Mouse (Mus musculus) G1E (cell line): ENCODE results near the gene Phactr3. TPM values are rescaled to one million over a fixed set of nuclear protein-coding genes. Genes with fewer than 3 reads are reported as not detected.

Experiments used
- ATAC-seq: 2 replicates; pipeline ENCODE4 v1.8.0; 2016; ENCODE audit warnings: mild to moderate bottlenecking; ENCODE audit not compliant: insufficient number of reproducible peaks, poor library complexity, low FRiP score, severe bottlenecking; ENCODE audit errors: extremely low read depth
- DNase-seq: peaks from one replicate; pipeline ENCODE4 v3.0.0; 2012; ENCODE audit warnings: low spot score
- H3K27me3 ChIP-seq: 2 replicates; pipeline ENCODE4 v1.6.1; 2012; ENCODE audit warnings: mild to moderate bottlenecking, low read length, inconsistent platforms; ENCODE audit not compliant: insufficient read depth
- H3K36me3 ChIP-seq: replicated peaks from 2 replicates; pipeline ENCODE3; 2012; ENCODE audit warnings: mild to moderate bottlenecking, inconsistent platforms
- H3K4me1 ChIP-seq: 2 replicates; pipeline ENCODE4 v1.6.1; 2012; ENCODE audit warnings: low read depth, low read length, inconsistent platforms, mixed read lengths; ENCODE audit not compliant: insufficient read depth
- H3K4me3 ChIP-seq: 2 replicates; pipeline ENCODE4 v1.5.1; 2012; ENCODE audit warnings: low read depth, mild to moderate bottlenecking, inconsistent platforms, low read length, moderate library complexity, mixed read lengths
- H3K9me3 ChIP-seq: replicated peaks from 2 replicates; pipeline ENCODE4 v1.6.1; 2012; ENCODE audit warnings: inconsistent platforms
- CTCF ChIP-seq: IDR thresholded peaks from 2 replicates; pipeline ENCODE4 v1.5.1; 2012; ENCODE audit warnings: low read depth, low read length, inconsistent platforms, mixed read lengths
- GATA1 ChIP-seq: IDR thresholded peaks from 2 replicates; pipeline ENCODE4 v1.6.1; 2012; ENCODE audit warnings: borderline replicate concordance, low read length, inconsistent platforms, mixed read lengths
- GATA2 ChIP-seq: IDR thresholded peaks from 2 replicates; pipeline ENCODE4 v1.6.1; 2012; ENCODE audit warnings: low read depth, low read length, inconsistent platforms, borderline replicate concordance
- POLR2AphosphoS5 ChIP-seq: IDR thresholded peaks from 2 replicates; pipeline ENCODE4 v1.6.1; 2012; ENCODE audit warnings: low read depth, low read length, inconsistent platforms; ENCODE audit not compliant: insufficient replicate concordance
- TAL1 ChIP-seq: conservative IDR thresholded peaks from 2 replicates; pipeline ENCODE4 v1.6.1; 2012; ENCODE audit warnings: low read depth, low read length, inconsistent platforms, mixed read lengths
- polyA plus RNA-seq: library from polyadenylated mRNA; stranded (reverse); fragments of >175 nt; gene quantifications from 2 replicates; pipeline ENCODE4 v1.2.3, GENCODE M21; 2012
- total RNA-seq, 2 experiments: library from RNA; stranded (forward) in 1 of 2; stranded (reverse) in 1 of 2; fragments of 200-1000 nt in 1 of 2; fragments of >200 nt in 1 of 2; fragmentation: Nextera tagmentation in 1 of 2; gene quantifications; 2 replicates each; pipeline ENCODE4 v1.2.3; 2014 to 2017

Phactr3 gene
- total and polyA plus RNA-seq, 3 experiments = 0.05 TPM; not detected in 2

DNA sequence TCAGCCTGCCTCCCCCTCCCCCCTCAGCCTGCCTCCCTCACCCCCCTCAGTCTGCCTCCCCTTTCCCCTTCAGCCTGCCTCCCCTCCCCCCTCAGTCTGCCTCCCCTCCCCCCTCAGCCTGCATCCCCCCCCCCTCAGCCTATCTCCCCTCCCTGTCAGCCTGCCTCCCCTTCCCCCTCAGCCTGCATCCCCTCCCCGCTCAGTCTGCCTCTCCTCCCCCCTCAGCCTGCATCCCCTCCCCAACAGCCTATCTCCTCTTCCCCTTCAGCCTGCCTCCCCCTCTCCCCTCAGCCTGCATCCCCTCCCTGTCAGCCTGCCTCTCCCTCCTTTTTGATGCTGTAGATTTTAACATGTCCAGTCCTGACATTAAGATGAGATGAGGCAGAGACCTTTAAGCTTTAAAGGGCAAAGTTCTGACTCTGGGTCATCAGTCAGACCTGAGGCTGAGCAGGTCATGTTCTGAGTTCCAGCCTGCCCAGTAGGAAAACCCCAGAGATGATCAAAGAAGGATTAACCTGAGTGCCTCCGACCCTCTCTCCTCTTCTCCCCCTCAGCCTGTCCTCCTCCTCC lies 139.3 kb downstream of the Phactr3 start:
- no peak for DNase-seq
- H3K4me1 ChIP-seq = no peaks in the 10 kb centered on the region
- ATAC-seq = no peak
- no peaks in the 10 kb centered on the region for H3K36me3 ChIP-seq
- H3K4me3 ChIP-seq = no peak overlapping the region
- TF ChIP-seq TAL1 = no peak
- TF ChIP-seq GATA2 = no peak
- TF ChIP-seq POLR2AphosphoS5 = no peak
- TF ChIP-seq CTCF = no peak
- TF ChIP-seq GATA1 = no peak
- H3K9me3 ChIP-seq = peaks cover 88% of the 10 kb centered on the region
- no peaks in the 10 kb centered on the region for H3K27me3 ChIP-seq

DNA sequence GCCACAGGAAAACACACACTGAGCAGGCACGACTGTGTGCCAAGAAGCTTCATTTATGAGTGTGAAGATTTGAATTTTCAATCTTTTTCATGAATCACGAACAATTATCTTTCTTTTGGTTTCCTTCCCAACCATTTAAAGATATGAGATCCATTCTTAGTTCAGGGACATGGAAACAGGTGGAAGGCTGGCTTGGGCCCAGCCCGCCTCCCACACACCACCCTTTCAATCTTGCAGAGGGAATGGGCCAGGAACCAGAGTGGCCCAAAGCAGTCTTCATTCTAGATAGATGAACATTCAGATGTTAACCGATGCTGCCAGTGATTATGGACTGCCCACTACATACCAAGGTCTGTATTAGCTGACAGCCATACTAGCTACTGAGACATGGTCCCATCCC lies 144.3 kb downstream of the Phactr3 start:
- H3K36me3 ChIP-seq = no peaks in the 10 kb centered on the region
- H3K4me3 ChIP-seq = no peak overlapping the region
- peaks cover 94% of the 10 kb centered on the region for H3K9me3 ChIP-seq
- DNase-seq = no peak
- no peak for ATAC-seq
- H3K27me3 ChIP-seq = no peaks in the 10 kb centered on the region
- TF ChIP-seq TAL1 = no peak
- TF ChIP-seq CTCF = no peak
- no peak for TF ChIP-seq GATA2
- no peak for TF ChIP-seq GATA1
- TF ChIP-seq POLR2AphosphoS5 = no peak
- H3K4me1 ChIP-seq = no peaks in the 10 kb centered on the region

DNA sequence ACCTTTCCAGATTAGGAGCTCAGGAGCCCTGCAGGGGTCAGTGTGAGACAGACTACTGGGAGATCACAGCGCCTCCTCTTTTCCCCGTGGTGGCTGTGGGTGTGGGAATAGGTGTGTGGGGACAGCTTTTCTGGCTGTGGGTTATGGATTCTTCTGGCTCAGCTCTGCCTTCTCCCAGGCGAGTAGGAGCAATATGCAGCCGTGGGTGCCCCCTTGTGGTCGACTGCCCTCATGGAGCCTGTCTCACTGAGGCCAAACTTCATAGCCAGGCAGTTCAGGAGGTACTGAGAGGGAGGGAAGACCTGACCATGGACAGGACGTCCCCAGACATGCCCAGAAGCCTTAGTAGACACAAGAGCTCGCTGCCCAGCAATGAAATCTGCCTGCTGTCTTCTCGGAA lies 145.6 kb downstream of the Phactr3 start:
- peaks cover 94% of the 10 kb centered on the region for H3K9me3 ChIP-seq
- no peaks in the 10 kb centered on the region for H3K4me1 ChIP-seq
- no peak overlapping the region for H3K4me3 ChIP-seq
- no peaks in the 10 kb centered on the region for H3K36me3 ChIP-seq
- TF ChIP-seq GATA2 (no peak), POLR2AphosphoS5 (no peak), CTCF (no peak)
- H3K27me3 ChIP-seq = no peaks in the 10 kb centered on the region
- DNase-seq = no peak
- no peak for ATAC-seq

DNA sequence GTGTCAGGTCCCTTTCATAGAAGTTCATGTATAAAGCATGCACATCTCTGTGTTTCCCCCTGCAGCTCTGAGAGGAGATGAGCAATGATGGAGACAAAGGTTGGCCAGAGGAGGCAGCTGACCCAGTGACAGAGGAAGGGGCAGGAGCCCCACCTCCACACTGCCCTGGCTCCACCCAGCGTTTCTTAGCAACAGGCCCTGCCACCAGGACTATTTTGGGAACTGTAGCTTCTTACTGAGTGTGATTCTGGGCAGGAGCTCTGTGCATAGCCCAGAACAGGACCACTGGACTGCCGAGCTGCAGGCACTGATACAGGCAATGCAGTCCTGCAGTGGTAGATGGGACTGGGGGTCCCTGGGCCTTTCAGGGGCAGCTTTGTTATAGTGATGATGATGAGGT lies 146.7 kb downstream of the Phactr3 start:
- Histone ChIP-seq H3K4me3 (no peak overlapping the region), H3K36me3 (no peaks in the 10 kb centered on the region), H3K4me1 (no peaks in the 10 kb centered on the region), H3K9me3 (peaks cover 94% of the 10 kb centered on the region), H3K27me3 (no peaks in the 10 kb centered on the region)
- no peak for ATAC-seq
- TF ChIP-seq CTCF (no peak), TAL1 (no peak), GATA1 (no peak), GATA2 (no peak), POLR2AphosphoS5 (no peak)
- DNase-seq = no peak

DNA sequence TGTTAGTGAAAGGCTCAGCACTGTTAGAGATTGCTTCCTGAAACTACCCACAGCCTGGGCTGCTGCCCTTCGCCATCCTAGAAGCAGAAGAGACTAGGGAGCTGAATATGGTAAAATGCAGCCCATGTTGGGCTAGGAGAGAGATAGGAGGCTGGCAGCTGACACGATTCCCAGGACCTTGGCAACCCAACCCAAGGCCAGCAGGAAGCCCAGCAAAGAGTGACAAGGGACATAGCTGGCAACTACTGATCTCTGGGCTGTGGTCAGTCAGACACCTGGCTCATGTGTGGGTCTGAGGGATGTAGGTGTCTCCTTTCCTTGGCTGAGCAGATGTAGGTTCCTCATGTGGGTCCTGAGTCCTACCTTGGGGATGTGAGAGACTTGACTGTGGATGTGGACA lies 152.0 kb downstream of the Phactr3 start:
- no peaks in the 10 kb centered on the region for H3K27me3 ChIP-seq
- TF ChIP-seq TAL1 (no peak), GATA1 (no peak), CTCF (no peak), POLR2AphosphoS5 (no peak), GATA2 (no peak)
- H3K9me3 ChIP-seq = peaks cover 94% of the 10 kb centered on the region
- H3K4me3 ChIP-seq = no peak overlapping the region
- ATAC-seq = no peak
- DNase-seq = no peak
- H3K36me3 ChIP-seq = no peaks in the 10 kb centered on the region
- no peaks in the 10 kb centered on the region for H3K4me1 ChIP-seq

DNA sequence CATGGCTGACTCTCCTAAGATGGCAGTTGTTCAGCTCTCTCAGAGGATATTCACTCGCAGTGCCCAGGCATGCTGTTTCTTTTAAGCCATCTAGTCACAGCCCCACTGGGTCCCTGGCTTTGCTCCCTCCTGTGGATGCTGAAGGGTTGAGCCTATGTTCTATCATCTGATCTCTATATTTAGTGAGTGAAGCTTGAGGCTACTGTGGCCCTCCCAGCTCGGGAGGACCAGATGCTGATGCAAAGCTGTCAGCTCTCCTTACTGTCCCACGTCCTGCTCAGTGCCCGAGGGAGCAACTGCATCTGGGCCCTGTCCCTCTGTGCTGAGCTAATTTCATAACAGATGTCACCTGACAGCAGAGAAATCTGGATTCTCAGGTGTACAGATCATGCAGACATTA lies 153.6 kb downstream of the Phactr3 start:
- TF ChIP-seq TAL1 (no peak), CTCF (no peak), GATA1 (no peak), GATA2 (no peak), POLR2AphosphoS5 (no peak)
- no peak for DNase-seq
- no peaks in the 10 kb centered on the region for H3K36me3 ChIP-seq
- no peaks in the 10 kb centered on the region for H3K4me1 ChIP-seq
- ATAC-seq = no peak
- H3K9me3 ChIP-seq = peaks cover 92% of the 10 kb centered on the region
- no peaks in the 10 kb centered on the region for H3K27me3 ChIP-seq
- H3K4me3 ChIP-seq = no peak overlapping the region

DNA sequence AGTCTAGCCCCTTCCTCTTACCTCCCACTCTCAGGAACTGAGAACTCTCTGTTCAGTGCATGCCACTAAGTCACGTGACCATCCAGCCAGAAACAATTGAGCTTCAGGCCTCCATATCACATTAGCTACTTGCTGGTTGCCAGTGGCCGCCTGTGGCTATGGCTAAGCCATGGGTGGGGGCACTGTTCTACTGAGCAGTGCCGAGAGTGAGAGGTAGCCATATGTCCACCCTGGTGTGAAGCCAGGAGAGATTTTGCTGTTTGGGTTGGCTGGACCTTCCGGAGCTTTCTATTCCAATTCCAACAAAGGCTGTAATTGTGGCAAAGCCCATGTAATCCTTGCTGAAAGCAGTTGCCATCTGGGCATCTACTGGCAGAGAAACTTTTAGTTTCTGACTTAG lies 155.4 kb downstream of the Phactr3 start:
- ATAC-seq (no peak), DNase-seq (no peak)
- Histone ChIP-seq H3K9me3 (peaks cover 90% of the 10 kb centered on the region), H3K4me3 (no peak overlapping the region), H3K36me3 (no peaks in the 10 kb centered on the region), H3K27me3 (no peaks in the 10 kb centered on the region), H3K4me1 (no peaks in the 10 kb centered on the region)
- no peak for TF ChIP-seq GATA1
- no peak for TF ChIP-seq TAL1
- no peak for TF ChIP-seq CTCF
- no peak for TF ChIP-seq POLR2AphosphoS5
- no peak for TF ChIP-seq GATA2
